Mouse (Mus musculus) cerebellum, adult 2 months (tissue): ENCODE measurements at regions not wholly inside any gene's neighbourhood (a gene's known extent, or its start where the extent isn't known, plus 50 kb on each side); places are given as distances from the start of the nearest gene placed in this dataset.

Experiments
- CTCF ChIP-seq: fragments of 200-500 bp; IDR thresholded peaks from 2 replicates; pipeline ENCODE4 v1.5.1; 2011; ENCODE audit warnings: low read depth, mild to moderate bottlenecking, control low read depth, low read length, moderate library complexity, borderline replicate concordance; ENCODE audit not compliant: insufficient read depth
- POLR2A ChIP-seq: fragments of 200-500 bp; IDR thresholded peaks from 2 replicates; pipeline ENCODE4 v1.6.1; 2011; ENCODE audit warnings: low read length, control low read depth, borderline replicate concordance; ENCODE audit not compliant: insufficient read depth

DNA sequence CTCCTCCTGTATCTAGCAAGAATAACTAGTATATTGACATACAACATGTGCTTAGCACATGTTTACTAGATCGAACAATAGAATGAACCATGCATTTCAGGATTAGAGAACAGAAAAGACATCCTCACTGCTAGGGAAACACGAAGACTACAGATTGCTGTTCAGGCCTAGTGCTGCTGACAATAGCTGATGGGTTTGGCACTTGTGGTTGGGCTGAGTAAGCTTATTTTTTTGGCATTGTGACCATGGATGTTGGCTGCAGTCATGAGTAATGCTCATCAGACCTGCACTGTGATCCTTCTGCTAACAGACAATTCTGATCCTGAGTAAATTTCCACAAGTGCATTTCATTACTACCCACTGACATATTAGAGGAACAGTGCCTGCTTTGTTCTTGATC, 117.7 kb upstream of the Kcnip4 start:
- TF ChIP-seq CTCF (no peak), POLR2A (peak; percentile 51; the same call in 1 of the 2 replicates)
